Mouse (Mus musculus): ENCODE measurements at regions not wholly inside any gene's neighbourhood (a gene's known extent, or its start where the extent isn't known, plus 50 kb on each side); places are given as distances from the start of the nearest gene placed in this dataset.

- ATAC-seq (ENCODE audit: insufficient number of reproducible peaks, insufficient read depth, low FRiP score, low read depth): no peak
- Histone ChIP-seq H3K9ac (ENCODE audit: low read length) (no peak overlapping the region), H3K4me1 (ENCODE audit: control insufficient read depth in 2 of 2, insufficient read depth in 2 of 2, low read length in 2 of 2) (peaks cover 15 to 21% of the 10 kb centered on the region in 2 experiments), H3K9me3 (ENCODE audit: control insufficient read depth, low read length) (no peaks in the 10 kb centered on the region), H3K4me2 (ENCODE audit: low read length) (no peak overlapping the region; the same call in 1 of the 2 replicates), H3K36me3 (ENCODE audit: control insufficient read depth, insufficient read depth, low read length) (peaks cover 5% of the 10 kb centered on the region; the same call in 1 of the 2 replicates), H3K27ac (replicated peaks in 1 of 2; ENCODE audit: control insufficient read depth in 1 of 2, insufficient read depth in 1 of 2, low read depth in 2 of 2, low read length in 2 of 2) (no peak overlapping the region), H3K4me3 (ENCODE audit: control insufficient read depth in 1 of 2, insufficient read depth in 1 of 2, low read depth in 1 of 2, low read length in 2 of 2) (no peak overlapping the region), H3K27me3 (ENCODE audit: control insufficient read depth, insufficient read depth, low read length) (peaks cover 13% of the 10 kb centered on the region)
- 91% methylated on average over 3 of the region's 3 CpGs for WGBS
These were observed 72.5 kb upstream of the Wnt7b start for GRCm38 (mm10) chr15:85654791-85655190.

- no peak overlapping the region for H3K4me3 ChIP-seq (ENCODE audit: control insufficient read depth in 1 of 2, insufficient read depth in 1 of 2, low read depth in 1 of 2, low read length in 2 of 2)
- H3K4me1 ChIP-seq (ENCODE audit: control insufficient read depth in 2 of 2, insufficient read depth in 2 of 2, low read length in 2 of 2): peaks cover 17 to 24% of the 10 kb centered on the region in 2 experiments
- H3K4me2 ChIP-seq (ENCODE audit: low read length): no peak overlapping the region
- ATAC-seq (ENCODE audit: insufficient number of reproducible peaks, insufficient read depth, low FRiP score, low read depth): no peak
- WGBS: 56% methylated on average over 6 of the region's 6 CpGs
- no peaks in the 10 kb centered on the region for H3K9me3 ChIP-seq (ENCODE audit: control insufficient read depth, low read length)
- no peak overlapping the region for H3K27ac ChIP-seq (replicated peaks in 1 of 2; ENCODE audit: control insufficient read depth in 1 of 2, insufficient read depth in 1 of 2, low read depth in 2 of 2, low read length in 2 of 2)
- no peak overlapping the region for H3K9ac ChIP-seq (ENCODE audit: low read length)
- peaks cover 5% of the 10 kb centered on the region; the same call in 1 of the 2 replicates for H3K36me3 ChIP-seq (ENCODE audit: control insufficient read depth, insufficient read depth, low read length)
- H3K27me3 ChIP-seq (ENCODE audit: control insufficient read depth, insufficient read depth, low read length): peaks cover 16% of the 10 kb centered on the region
These were observed 73.5 kb upstream of the Wnt7b start for GRCm38 (mm10) chr15:85655751-85656167.

GRCm38 (mm10) chr15:85656852-85657251 lies 74.6 kb upstream of the Wnt7b start:
- Histone ChIP-seq H3K4me1 (ENCODE audit: control insufficient read depth in 2 of 2, insufficient read depth in 2 of 2, low read length in 2 of 2) (peaks cover 17 to 24% of the 10 kb centered on the region in 2 experiments), H3K9me3 (ENCODE audit: control insufficient read depth, low read length) (no peaks in the 10 kb centered on the region), H3K36me3 (ENCODE audit: control insufficient read depth, insufficient read depth, low read length) (peaks cover 12% of the 10 kb centered on the region; the same call in 1 of the 2 replicates), H3K4me3 (ENCODE audit: control insufficient read depth in 1 of 2, insufficient read depth in 1 of 2, low read depth in 1 of 2, low read length in 2 of 2) (no peak overlapping the region), H3K27ac (replicated peaks in 1 of 2; ENCODE audit: control insufficient read depth in 1 of 2, insufficient read depth in 1 of 2, low read depth in 2 of 2, low read length in 2 of 2) (no peak overlapping the region), H3K4me2 (ENCODE audit: low read length) (no peak overlapping the region), H3K9ac (ENCODE audit: low read length) (peak overlapping the region; percentile 7; the same call in 1 of the 2 replicates), H3K27me3 (ENCODE audit: control insufficient read depth, insufficient read depth, low read length) (peaks cover 24% of the 10 kb centered on the region)
- no peak for ATAC-seq (ENCODE audit: insufficient number of reproducible peaks, insufficient read depth, low FRiP score, low read depth)
- 78% methylated on average over 6 of the region's 6 CpGs for WGBS

GRCm38 (mm10) chr15:85657441-85657989 lies 75.2 kb upstream of the Wnt7b start:
- Histone ChIP-seq H3K27ac (replicated peaks in 1 of 2; ENCODE audit: control insufficient read depth in 1 of 2, insufficient read depth in 1 of 2, low read depth in 2 of 2, low read length in 2 of 2) (0 out of 4 replicates have a peak overlapping the region, but pooled peaks of 1 of the 2 experiments have one; percentile 24), H3K9ac (ENCODE audit: low read length) (peak overlapping the region; percentile 44), H3K4me2 (ENCODE audit: low read length) (peak overlapping the region; percentile 37), H3K36me3 (ENCODE audit: control insufficient read depth, insufficient read depth, low read length) (peaks cover 12% of the 10 kb centered on the region; the same call in 1 of the 2 replicates), H3K9me3 (ENCODE audit: control insufficient read depth, low read length) (no peaks in the 10 kb centered on the region), H3K27me3 (ENCODE audit: control insufficient read depth, insufficient read depth, low read length) (peaks cover 26% of the 10 kb centered on the region), H3K4me3 (ENCODE audit: control insufficient read depth in 1 of 2, insufficient read depth in 1 of 2, low read depth in 1 of 2, low read length in 2 of 2) (no peak overlapping the region), H3K4me1 (ENCODE audit: control insufficient read depth in 2 of 2, insufficient read depth in 2 of 2, low read length in 2 of 2) (peaks cover 17 to 24% of the 10 kb centered on the region in 2 experiments)
- no peak for ATAC-seq (ENCODE audit: insufficient number of reproducible peaks, insufficient read depth, low FRiP score, low read depth)
- 60% methylated on average over 8 of the region's 8 CpGs for WGBS

- peaks cover 26% of the 10 kb centered on the region for H3K27me3 ChIP-seq (ENCODE audit: control insufficient read depth, insufficient read depth, low read length)
- no peak overlapping the region for H3K4me3 ChIP-seq (ENCODE audit: control insufficient read depth in 1 of 2, insufficient read depth in 1 of 2, low read depth in 1 of 2, low read length in 2 of 2)
- 78% methylated on average over 14 of the region's 14 CpGs for WGBS
- no peak overlapping the region; the same call in 1 of the 2 replicates for H3K4me2 ChIP-seq (ENCODE audit: low read length)
- no peak overlapping the region for H3K9ac ChIP-seq (ENCODE audit: low read length)
- H3K36me3 ChIP-seq (ENCODE audit: control insufficient read depth, insufficient read depth, low read length): peaks cover 12% of the 10 kb centered on the region; the same call in 1 of the 2 replicates
- no peak for ATAC-seq (ENCODE audit: insufficient number of reproducible peaks, insufficient read depth, low FRiP score, low read depth)
- no peaks in the 10 kb centered on the region for H3K9me3 ChIP-seq (ENCODE audit: control insufficient read depth, low read length)
- peaks cover 12 to 18% of the 10 kb centered on the region in 2 experiments for H3K4me1 ChIP-seq (ENCODE audit: control insufficient read depth in 2 of 2, insufficient read depth in 2 of 2, low read length in 2 of 2)
- H3K27ac ChIP-seq (replicated peaks in 1 of 2; ENCODE audit: control insufficient read depth in 1 of 2, insufficient read depth in 1 of 2, low read depth in 2 of 2, low read length in 2 of 2): no peak overlapping the region
These were observed 76.0 kb upstream of the Wnt7b start for GRCm38 (mm10) chr15:85658101-85658885.

- Histone ChIP-seq H3K4me2 (ENCODE audit: low read length) (0 out of 2 replicates have a peak overlapping the region, but pooled peaks have one; percentile 2), H3K4me1 (ENCODE audit: control insufficient read depth in 2 of 2, insufficient read depth in 2 of 2, low read length in 2 of 2) (peaks cover 2 to 4% of the 10 kb centered on the region in 2 experiments; a peak in 1 of 4 replicates), H3K9me3 (ENCODE audit: control insufficient read depth, low read length) (no peaks in the 10 kb centered on the region), H3K36me3 (ENCODE audit: control insufficient read depth, insufficient read depth, low read length) (peaks cover 12% of the 10 kb centered on the region; the same call in 1 of the 2 replicates), H3K9ac (ENCODE audit: low read length) (no peak overlapping the region), H3K27ac (replicated peaks in 1 of 2; ENCODE audit: control insufficient read depth in 1 of 2, insufficient read depth in 1 of 2, low read depth in 2 of 2, low read length in 2 of 2) (no peak overlapping the region), H3K4me3 (ENCODE audit: control insufficient read depth in 1 of 2, insufficient read depth in 1 of 2, low read depth in 1 of 2, low read length in 2 of 2) (no peak overlapping the region), H3K27me3 (ENCODE audit: control insufficient read depth, insufficient read depth, low read length) (peaks cover 31% of the 10 kb centered on the region)
- 21% methylated on average over 45 of the region's 45 CpGs for WGBS
- ATAC-seq (ENCODE audit: insufficient number of reproducible peaks, insufficient read depth, low FRiP score, low read depth): no peak
These were observed 74.0 kb upstream of the Ppara start for GRCm38 (mm10) chr15:85660528-85661392.

GRCm38 (mm10) chr15:85661393-85661690 lies 73.4 kb upstream of the Ppara start:
- Histone ChIP-seq H3K9ac (ENCODE audit: low read length) (no peak overlapping the region), H3K4me3 (ENCODE audit: control insufficient read depth in 1 of 2, insufficient read depth in 1 of 2, low read depth in 1 of 2, low read length in 2 of 2) (no peak overlapping the region), H3K27me3 (ENCODE audit: control insufficient read depth, insufficient read depth, low read length) (peaks cover 31% of the 10 kb centered on the region), H3K4me2 (ENCODE audit: low read length) (no peak overlapping the region), H3K9me3 (ENCODE audit: control insufficient read depth, low read length) (no peaks in the 10 kb centered on the region), H3K4me1 (ENCODE audit: control insufficient read depth in 2 of 2, insufficient read depth in 2 of 2, low read length in 2 of 2) (peaks cover 2 to 4% of the 10 kb centered on the region in 2 experiments; a peak in 1 of 4 replicates), H3K36me3 (ENCODE audit: control insufficient read depth, insufficient read depth, low read length) (peaks cover 12% of the 10 kb centered on the region; the same call in 1 of the 2 replicates), H3K27ac (replicated peaks in 1 of 2; ENCODE audit: control insufficient read depth in 1 of 2, insufficient read depth in 1 of 2, low read depth in 2 of 2, low read length in 2 of 2) (no peak overlapping the region)
- 82% methylated on average over 2 of the region's 2 CpGs for WGBS
- ATAC-seq (ENCODE audit: insufficient number of reproducible peaks, insufficient read depth, low FRiP score, low read depth): 0 out of 2 replicates have a peak, but pooled peaks have one; percentile 9

All from heart, embryonic 14.5 days (tissue).